Mouse (Mus musculus) E14TG2a.4 (cell line): Measurements from ENCODE around the gene BC005624.
"Not testable (repeated sequence)": the region's sequence is repeated elsewhere in the genome, so short reads cannot be mapped to it uniquely, and the experiment has no call there.

ENCODE experiments used
- CTCF ChIP-seq: conservative IDR thresholded peaks from 2 replicates; pipeline ENCODE4 v1.5.1; 2014; ENCODE audit warnings: low read length
- POU5F1 ChIP-seq: IDR thresholded peaks from 2 replicates; pipeline ENCODE4 v1.6.1; 2014; ENCODE audit warnings: low read length, borderline replicate concordance

DNA sequence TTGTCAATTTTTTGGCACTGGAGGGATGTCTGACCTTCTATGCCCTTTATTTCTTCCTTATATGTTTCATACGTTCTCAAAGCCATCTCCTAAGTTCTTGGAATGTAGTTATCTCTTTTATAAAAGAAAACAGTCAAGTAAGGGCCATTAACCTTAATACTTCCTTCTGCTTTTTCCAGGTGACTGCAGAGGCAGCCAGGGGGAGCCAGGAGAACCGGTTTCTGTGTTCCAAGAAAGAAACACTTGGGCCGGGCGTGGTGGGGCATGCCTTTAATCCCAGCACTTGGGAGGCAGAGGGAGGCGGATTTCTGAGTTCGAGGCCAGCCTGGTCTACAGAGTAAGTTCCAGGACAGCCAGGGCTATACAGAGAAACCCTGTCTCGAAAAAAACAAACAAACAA, 39.9 kb downstream of the BC005624 start:
- TF ChIP-seq CTCF, POU5F1: not testable (repeated sequence)
